Mouse (Mus musculus): ENCODE measurements around the gene Themis3.
"Not testable (repeated sequence)": the region's sequence is repeated elsewhere in the genome, so short reads cannot be mapped to it uniquely, and the experiment has no call there.

The Themis3 gene

DNA sequence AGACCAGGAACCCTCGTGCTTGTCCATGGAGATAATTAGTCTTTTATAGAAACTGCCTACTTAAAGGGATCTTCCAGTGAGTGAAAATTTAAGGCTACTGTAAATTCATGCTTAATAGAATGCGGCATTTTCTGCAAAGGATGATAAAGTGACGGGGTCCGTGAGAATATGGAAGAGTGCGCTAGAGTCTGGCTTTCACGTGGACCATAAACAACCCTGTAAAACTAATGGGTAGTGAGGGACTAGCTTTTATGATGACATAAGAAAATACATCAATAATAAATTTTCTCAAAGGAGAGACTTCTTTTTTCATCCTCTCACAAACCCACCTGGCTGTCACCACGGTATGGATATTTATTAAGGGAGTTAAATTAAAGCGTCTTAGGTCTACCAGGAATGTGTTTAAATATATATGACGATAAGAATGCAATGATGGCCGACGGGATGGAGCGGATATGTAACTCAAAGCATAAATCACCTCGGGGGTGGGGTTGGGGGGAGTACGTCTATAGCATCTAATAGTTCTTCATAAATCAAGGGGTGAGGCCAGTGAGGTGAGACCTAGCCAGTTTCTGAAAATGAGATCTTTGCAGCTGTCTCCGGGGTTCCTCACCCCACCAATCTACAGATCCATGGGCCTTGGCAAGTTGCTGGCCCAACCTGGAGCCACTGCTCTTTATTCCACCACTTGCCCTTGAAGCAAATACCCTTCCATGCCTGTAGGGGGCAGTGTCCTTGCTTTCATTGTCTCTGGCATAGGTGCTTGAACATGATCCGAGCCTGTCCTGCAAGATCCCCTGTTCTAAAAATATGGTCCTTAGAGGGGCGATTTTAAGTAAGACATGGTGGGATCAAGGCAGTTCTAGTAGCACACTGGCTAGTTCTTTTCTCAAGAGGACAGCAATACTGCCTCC is 35.8 kb downstream of the Themis3 start:
- DNase-seq (ENCODE audit: extremely low spot score) = no peak

- DNase-seq (ENCODE audit: extremely low spot score) = no peak
Observed at GRCm38 (mm10) chr17:66552690-66553089, 41.7 kb downstream of the Themis3 start.

- DNase-seq (ENCODE audit: extremely low spot score) = no peak
Observed at GRCm38 (mm10) chr17:66550486-66550885, 43.9 kb downstream of the Themis3 start.

- no peak for DNase-seq (ENCODE audit: extremely low spot score)
Observed at GRCm38 (mm10) chr17:66532285-66532684, 62.1 kb downstream of the Themis3 start.

GRCm38 (mm10) chr17:66523396-66523795 is 71.0 kb downstream of the Themis3 start:
- DNase-seq (ENCODE audit: extremely low spot score) = no peak

GRCm38 (mm10) chr17:66522631-66523030 is 71.8 kb downstream of the Themis3 start:
- not testable (repeated sequence) for DNase-seq (ENCODE audit: extremely low spot score)

GRCm38 (mm10) chr17:66519554-66520553 is 74.6 kb downstream of the Themis3 start, which contains the start of gene Rab12:
TSS of gene Rab12 (minus strand) at chr17:66519729.
- peak; percentile 89 for DNase-seq (ENCODE audit: extremely low spot score)

DNA sequence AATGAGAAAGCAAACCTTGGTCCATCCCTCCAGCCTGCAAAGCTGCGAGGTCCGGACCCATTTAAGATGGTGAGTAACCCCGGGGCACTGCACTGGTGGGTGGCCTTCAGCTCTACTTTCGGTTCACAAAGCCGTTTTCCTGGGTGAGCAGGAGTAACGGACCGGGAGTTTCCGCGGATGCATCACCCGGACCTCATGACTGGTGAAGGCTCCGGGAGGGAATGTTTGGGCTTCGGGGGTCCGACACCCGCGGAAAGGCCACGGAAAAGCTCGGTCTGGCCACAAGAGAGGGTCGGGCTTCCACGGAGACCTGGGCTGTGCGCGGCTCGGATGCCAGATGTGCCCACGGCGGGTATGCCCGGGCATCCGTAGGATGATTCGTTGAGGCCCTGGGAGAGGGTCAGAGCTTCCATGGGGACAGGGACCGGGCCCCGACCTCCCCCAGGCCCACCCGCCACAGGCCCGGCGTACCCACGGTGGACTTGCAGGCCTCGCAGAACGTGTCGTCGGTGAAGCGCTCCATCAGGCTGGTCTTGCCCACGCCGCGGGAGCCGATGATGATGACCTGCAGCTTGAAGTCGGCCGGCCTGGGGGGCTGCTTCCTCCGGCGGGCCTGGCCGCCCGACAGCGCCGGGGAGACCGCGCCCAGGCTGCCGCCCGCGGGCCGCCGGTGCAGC is 75.4 kb downstream of the Themis3 start:
- peak; percentile 54 for DNase-seq (ENCODE audit: extremely low spot score)

GRCm38 (mm10) chr17:66516953-66517352 is 77.5 kb downstream of the Themis3 start:
- DNase-seq (ENCODE audit: extremely low spot score) = no peak

DNA sequence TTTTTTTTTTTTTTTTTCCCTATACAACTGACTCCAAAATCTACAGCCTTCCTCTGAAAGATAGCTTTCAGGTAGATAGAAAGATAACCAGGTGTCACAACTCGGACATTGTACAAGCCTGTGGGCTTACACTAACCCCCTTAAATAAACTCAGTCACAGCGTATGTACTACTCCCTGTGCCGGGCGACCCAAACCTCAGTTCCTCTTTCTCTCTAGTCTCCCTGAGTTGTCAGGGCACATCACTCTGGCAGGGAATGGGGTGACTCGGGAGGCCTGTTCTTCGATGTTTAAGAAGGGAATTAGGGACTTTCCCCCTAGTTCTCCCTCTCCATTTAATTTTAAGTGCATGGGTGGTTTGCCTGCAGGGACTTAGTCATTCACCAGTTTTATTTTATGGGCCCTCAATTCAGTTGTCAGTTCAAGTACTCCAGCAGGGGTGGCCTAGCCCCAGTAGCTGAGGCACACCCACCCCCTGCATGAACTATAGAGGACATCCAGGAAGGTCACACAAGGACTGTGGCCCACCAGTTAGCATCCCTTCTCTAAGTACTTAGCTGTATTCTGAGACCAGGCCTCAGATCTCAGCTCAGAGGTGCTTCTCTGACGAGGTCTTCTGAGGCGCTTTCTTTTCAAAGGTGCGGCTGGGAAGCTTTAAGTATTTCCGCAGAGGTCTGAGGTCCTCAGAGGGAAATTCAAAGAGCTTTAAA is 80.0 kb downstream of the Themis3 start:
- no peak for DNase-seq (ENCODE audit: extremely low spot score)

- DNase-seq (ENCODE audit: extremely low spot score) = no peak
Observed at GRCm38 (mm10) chr17:66512202-66512956, 82.0 kb downstream of the Themis3 start.

DNA sequence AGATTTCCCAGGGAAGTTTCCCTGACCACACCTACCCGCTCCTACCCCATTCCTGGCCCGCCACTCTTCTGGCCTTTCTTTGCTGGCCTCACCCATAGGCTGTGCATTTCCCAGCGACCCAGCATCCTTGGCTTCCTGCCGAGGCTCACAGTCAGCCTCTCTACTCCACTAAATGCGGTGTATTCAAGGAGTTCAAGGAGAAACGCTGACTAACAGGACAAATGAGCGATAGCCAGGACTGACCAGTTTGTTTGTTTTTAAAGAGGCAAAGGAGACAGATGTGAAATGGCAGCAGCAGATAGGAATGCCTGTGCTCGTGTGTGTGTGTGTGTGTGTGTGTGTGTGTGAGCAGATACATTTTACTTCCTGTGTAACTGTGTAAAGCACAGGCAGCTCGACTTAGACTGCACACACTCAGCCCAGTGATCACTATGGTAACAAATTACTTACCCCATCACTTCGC is 84.2 kb downstream of the Themis3 start:
- DNase-seq (ENCODE audit: extremely low spot score) = peak; percentile 7

DNA sequence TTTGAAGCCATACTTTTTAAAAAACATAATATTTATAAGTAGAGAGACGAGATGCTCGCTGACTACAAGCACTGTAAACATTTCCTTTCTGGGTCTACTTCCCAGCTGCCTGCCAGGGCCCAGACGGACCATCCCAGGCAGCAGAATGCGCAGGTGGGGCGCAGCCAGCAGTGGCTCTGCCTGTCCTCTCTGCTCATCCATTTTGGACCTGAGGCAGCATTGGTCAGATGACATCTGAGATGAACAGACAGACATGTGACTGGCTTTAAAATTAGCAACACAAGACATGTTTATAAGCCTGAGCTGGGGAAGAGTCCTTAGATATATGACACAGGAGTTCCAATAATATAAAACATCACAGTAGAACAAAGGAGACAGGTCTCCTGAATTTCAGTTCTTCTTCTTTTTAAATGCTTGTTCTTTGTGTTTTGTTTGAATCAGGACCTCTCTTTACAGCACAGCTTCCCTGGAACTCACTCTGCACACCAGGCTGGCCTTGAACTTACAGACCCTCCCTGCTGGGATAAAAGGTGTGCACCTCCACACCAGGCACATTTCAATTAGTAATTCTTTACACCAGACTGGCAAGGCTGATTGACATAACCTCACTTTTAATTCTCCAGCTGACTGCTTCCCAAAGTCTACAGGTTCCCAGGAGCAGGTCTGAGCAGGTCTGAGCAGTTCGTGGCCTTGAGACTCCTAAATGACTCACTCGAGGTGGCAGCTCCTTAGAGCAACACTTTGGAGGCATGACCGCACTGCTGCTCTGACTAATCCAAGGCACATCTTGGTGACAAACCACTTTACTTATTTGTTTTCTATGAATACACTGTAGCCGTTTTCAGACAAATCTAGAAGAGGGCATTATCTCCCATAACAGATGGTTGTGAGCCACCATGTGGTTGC is 87.1 kb downstream of the Themis3 start:
- no peak for DNase-seq (ENCODE audit: extremely low spot score)

DNA sequence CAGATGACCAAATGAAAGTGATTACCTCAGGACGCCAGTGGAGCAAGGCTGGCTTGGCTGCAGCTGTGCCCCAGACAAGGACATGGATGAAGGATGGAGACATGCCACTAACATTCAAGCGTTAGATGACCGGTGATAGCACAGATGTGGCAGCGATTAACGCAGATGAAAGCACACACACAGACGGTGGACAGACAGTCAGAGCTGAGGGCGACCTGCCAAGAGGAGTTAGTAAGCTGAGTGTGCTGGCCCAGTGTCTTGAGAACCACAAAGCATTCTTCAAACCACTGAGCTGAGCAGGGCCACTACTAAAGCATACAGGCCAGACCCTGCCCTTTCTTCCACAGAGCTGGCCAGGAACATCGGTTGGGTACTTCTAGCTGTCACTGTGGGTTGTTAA is 89.5 kb downstream of the Themis3 start:
- no peak for DNase-seq (ENCODE audit: extremely low spot score)
